Mouse (Mus musculus) erythroblast, adult 5-6 weeks (primary cell): ENCODE data around the gene Amdhd1. TPM values are rescaled to one million over a fixed set of nuclear protein-coding genes. Genes with fewer than 3 reads are reported as not detected.
"Not testable (repeated sequence)": the region's sequence is repeated elsewhere in the genome, so short reads cannot be mapped to it uniquely, and the experiment has no call there.

ENCODE experiments used
- ATAC-seq: replicated peaks from 2 replicates; pipeline ENCODE4 v1.8.0; 2016; ENCODE audit warnings: moderate number of reproducible peaks, mild to moderate bottlenecking, moderate TSS enrichment, inconsistent platforms; ENCODE audit not compliant: poor library complexity, low FRiP score, severe bottlenecking
- total RNA-seq, 2 experiments: library from RNA; stranded (forward) in 1 of 2; stranded (reverse) in 1 of 2; fragments of 150-400 nt in 1 of 2; fragments of 200-764, 138-1000 nt in 1 of 2; gene quantifications; 2 replicates each; pipeline versions ENCODE4 v1.2.3 to v1.2.4; 2015 to 2017; ENCODE audit warnings: low replicate concordance in 2 of 2

Amdhd1 gene
- total RNA-seq (2015; ENCODE audit: low replicate concordance) (not detected in 2 replicates), total RNA-seq (2017; ENCODE audit: low replicate concordance) (not detected in 2 replicates)

DNA sequence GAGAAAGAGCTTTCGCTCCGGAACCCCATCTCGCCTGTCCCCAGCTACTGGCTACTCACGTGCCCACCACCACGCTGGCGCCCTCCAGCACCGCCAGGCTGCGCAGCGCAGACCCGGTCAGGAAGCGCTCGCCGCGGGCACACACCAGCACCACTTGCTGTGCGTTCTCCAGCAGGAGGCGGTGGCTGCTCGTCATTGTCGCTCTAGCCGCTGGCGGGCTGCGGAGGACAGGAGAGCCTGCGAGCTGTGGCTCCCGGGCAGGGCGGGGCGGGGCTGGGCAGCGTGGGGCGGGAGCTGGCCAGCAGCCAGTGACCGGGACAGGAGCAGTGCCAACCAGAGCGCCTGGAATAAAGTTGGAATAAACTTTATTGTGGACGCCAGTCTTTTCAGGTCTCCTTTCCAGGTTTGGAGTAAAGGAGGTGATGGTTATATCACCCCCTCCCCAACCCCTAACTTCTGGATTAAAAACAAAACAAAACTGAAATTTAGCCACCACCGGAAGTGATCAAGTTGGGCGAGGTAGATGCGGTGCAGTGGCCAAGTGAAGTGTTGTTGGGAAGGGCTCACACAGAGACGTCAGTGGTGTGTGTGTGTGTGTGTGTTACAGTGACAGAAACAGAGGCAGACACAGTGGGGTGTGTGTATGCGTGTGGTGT is at the start of gene Amdhd1:
TSS of gene Amdhd1 (minus strand) at position 259 of the 656 bp plus-strand sequence.
- peak; percentile 97 for ATAC-seq

DNA sequence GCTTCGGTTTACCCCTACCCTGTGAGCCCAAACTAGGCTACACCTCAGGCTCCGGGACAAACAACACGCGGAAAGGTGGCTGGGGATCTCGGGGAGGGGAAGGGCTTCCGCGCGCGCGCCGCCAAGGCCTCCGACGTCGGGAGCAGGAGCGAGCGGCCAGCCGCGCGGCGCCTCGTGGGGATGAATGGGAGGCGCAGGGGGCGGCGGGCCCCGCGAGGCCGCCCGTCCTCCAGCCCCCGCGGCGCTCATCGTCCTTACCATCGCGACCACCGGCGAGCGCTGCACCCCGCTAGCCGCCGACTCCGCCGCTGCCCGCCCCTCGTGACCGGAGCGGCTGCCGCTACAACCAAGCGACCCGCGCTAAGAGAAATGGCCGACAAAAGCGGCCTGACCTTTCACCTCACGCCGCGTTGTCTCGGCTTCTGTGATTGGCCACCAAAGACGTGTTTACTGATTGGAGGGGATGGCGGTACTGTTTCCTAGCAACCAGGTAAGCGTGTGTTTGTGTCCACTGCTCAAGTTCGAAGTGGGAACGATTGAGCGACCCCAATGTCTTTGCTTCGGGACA is 49.5 kb upstream of the Amdhd1 start, which contains the start of gene Snrpf:
TSS of gene Snrpf (minus strand) at position 426 of the 568 bp plus-strand sequence.
- peak; percentile 92 for ATAC-seq

DNA sequence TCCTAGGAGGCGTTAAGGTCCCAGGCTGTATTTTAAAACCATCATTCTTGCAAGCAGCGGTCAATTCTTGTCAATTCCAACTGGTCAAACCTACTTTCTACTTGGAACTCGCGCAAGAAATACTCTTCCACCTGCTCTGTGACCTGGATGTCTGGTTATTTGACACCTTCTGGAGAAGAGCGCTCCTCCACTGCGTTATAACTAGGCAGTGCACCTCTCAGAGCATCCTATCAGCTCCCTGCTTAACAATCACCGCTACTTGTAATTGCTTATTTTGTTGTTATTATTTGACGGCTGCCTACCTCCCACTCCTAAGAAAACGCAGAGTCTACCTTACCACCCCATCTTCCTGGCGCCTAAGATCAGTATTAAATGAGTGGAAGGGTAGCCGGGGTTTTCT is 49.0 kb upstream of the Amdhd1 start:
- ATAC-seq, result no peak

DNA sequence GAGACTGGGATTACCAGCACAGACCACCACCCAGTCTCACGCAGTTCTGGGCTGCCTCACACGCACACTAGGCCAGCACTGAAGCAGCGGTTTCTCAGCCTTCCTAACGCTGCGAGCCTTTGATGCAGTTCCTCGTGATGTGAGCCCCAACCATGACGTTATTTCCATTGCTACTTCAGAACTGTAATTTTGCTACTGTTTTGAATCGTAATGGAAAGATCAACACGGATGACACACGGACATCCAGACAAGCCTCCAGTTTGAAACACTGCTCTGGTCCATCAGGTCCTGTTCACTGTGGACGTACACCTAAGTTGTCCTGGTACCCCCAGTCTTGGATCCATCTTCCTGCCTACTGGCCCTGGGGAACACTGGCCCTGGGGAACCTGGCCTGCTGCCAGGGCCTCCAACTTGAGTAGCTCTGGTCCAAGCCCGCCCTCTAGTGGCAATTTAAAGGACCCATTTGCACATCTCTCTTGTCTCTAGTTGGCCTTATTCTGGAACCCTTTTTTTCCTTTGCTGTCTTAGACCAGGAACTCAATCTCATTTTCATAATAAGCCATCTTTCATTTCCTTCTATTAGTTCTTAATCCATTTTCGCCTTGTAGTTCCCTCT is 37.5 kb upstream of the Amdhd1 start:
- peak; percentile 77; the same call in 1 of the 2 replicates for ATAC-seq

DNA sequence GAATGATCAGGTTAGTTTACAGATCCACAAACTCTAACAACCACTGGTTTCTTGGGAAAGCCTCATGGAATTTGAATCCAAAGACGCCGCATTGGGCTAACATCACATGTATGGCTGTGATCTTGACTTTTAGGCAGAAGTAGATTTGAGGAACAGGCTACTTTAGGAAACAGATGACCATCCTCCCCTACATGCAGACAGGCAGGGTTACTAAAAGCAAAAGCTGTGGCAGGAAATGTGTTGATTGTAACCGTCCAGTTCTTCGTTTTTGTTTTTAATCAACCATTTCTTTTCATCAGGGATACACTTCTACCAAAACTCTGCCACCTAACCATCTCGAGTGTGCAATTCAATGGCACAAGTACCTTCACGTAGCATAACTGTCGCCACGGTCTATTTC is 36.1 kb upstream of the Amdhd1 start:
- no peak for ATAC-seq

DNA sequence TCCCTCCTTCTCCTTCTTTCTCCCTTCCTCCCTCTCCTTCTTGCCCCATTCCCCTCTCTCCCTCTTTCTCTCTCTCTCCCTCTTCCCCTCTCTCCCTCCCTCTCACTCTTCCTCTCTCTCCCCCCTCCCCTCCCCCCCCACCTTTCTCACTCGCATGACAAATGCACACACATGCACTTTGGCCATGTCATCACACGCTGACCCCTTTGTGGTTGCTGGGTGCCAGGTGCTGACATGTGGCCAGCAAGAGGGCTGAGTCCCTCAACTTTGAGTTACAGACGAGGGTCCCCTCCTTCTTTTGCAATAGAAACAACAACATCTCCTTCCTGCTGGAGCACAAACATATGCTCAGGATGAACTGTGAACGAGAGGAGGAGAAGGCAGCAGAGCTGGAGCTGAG is 35.1 kb upstream of the Amdhd1 start:
- ATAC-seq, result no peak

DNA sequence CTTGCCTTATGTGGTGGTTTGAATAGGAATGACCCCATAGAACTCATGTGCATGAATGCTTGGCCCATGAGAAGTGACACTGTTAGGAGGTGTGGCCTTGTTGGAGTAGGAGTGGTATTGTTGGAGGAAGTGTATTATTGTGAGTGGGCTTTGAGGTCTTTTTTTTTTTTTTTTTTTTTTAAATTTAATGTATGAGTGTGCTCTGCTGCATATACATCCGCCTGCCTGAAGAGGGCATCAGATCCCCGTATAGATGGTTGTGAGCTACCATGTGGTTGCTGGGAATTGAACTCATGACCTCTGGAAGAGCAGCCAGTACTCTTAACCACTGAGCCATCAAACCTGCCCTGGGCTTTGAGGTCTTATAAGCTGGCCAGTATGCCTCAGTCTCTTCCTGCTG is 32.4 kb upstream of the Amdhd1 start:
- ATAC-seq, result no peak

DNA sequence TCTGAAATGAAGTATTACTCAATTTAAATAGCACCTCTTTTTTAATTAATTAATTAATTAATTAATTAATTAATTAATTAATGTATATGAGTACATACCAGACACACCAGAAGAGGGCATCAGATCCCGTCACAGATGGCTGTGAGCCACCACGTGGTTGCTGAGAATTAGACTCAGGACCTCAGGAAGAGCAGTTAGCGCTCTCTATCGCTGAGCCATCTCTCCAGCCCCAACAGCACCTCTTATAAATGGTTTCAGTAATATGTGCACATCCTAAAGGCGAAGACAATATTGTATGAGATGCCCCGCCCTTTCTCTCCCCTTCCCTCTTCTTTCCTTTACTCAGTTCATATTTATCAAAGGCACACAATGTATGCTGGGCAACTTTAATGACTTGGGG is 28.8 kb upstream of the Amdhd1 start:
- no peak for ATAC-seq

DNA sequence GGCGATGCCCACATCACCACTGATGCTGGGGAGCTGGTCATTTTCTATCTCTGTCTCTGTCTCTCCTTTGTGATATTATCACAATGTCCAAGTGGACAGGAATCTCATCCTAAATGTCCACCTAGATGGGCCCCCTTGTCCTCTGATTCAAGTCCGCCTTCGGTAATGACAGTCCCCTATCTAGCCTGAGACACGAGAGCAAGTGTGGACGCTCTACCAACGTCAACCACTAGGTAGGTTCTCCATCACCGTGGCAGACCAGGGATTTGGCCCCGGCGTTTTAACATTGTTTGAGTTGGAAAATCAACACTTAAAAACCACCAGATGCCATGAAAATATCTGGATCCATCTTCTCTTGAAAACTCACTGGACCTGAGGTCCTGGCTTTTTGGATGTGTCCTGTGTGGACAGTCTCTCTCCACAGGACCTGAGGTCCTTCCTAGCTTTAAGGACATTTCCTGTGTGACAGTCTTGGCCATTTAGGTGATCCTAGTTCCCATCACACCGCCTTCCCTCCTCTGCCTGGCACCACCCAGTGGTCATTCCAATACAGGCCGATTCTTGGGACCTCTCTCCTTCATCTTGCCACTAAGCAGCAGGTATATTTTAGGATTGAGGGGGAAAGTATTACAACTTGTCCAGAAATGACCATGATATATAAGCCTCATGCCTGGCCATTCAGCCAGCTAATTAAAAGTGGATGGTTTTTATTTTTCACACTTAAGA is 28.2 kb upstream of the Amdhd1 start:
- no peak for ATAC-seq

DNA sequence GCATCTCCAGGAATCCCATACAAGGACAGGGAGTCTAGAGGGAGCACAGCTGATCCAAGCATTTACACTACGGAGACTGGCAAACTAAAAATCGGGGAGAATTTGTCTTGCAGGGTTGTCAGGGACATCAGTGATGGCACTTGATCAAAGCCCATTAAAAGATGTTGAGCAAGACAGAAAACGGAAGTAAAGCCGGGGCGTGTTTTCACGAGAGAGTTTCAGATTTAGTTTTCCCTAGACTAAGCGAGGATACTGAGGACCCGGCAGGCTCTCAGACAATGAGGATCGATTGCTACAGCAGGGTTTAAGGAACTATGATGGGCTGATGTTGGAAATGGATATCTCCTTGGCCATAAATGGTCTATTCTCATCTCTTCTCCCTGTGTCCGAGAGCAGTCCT is 27.2 kb upstream of the Amdhd1 start:
- no peak for ATAC-seq

DNA sequence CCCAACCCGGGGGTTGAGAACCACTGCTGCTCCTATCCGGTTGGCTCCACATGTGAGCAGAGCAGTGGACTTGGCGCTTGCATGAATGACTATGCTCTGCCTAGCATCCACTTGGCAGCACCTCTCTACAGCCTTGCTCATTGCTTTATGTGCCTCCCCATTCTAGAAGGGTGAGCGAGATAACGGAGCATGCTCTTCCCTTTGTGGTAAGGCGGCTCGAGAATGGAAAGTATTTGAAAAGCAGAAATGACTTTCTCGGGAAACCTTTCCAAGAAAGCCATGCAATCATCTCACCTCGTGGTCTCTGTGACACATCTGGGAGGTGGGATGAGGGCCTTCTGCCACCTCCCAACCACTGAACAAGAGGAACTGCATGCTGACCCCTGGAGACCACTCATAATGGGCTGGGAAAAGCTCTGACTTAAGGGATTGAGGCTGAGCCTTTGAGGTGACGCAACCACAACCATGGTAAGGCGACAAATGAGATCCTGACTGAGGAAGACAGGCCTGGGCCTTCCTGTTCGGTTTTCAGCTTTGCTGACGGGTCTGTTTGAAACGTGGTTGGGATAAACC is 24.8 kb upstream of the Amdhd1 start:
- no peak for ATAC-seq

DNA sequence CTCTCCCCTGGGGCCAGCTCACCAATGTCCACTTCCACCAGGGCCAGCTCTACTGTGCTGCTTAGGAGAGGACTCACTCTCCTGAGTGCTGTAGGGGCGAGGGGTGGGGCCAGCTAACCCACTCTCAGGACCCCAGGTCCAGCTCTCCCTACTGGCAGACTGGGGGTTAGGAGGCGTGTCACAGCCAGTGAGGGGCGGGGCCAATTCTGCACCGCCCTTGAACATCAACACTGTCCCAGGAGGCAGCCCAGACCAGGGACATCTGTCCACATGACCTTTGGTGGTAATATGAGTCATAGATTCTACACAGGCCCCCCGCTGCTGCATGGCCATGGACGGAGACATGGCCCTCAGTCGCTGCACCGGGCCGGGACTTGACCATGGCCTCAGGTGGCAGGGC is 20.0 kb upstream of the Amdhd1 start:
- no peak for ATAC-seq

DNA sequence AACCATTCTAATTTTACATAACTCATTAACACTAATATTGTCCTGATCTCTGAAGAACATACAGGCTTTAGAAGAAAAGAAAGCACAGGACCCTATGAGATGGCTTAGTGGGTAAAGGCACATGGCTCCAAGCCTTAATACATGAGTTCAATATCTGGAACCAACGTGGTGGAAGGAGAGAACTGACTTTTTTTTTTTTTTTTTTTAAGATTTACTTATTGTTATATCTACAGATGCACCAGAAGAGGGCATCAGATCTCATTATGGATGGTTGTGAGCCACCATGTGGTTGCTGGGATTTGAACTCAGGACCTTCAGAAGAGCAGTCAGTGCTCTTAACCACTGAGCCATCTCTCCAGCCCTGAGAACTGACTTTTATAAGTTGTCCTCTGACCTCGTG is 18.1 kb upstream of the Amdhd1 start:
- not testable (repeated sequence) for ATAC-seq

DNA sequence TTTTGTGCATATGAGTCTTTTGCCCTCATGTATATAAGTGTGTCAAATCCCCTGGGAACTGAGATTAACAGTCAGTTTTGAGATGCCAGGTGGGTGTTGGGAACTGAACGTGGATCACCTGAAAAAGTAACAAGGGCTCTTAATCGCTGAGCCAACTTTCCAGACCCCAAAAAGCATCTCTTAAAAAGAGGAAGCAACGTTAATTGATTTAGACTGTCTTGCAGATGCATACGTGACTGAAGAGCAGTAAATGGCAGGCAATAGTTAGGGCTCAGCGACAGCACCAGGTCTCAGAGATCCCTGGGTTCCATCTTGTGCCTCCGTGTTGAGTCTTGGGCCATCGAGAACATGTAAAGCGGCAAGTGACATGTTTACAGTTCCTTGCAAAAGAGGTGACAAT is 12.8 kb upstream of the Amdhd1 start:
- no peak for ATAC-seq

DNA sequence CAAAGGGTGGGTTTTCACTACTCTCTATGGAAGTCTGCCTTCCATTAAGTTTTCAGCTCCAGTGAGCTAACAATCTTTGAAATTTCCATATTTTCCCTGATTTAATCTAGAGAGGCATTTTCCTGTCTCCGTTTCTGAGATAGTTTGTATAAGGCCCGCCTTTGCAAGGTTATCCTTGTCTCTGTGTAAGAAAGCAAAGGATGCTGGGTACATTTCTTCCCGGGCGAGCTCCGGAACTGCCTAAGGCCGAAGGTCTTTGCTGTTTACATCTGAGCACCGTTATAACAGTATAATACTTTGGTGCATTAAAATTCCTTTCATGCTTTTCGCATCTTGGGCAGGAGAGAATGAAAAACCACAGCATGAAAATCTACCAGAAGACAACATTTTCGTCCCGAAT is 10.0 kb upstream of the Amdhd1 start:
- ATAC-seq, result no peak

DNA sequence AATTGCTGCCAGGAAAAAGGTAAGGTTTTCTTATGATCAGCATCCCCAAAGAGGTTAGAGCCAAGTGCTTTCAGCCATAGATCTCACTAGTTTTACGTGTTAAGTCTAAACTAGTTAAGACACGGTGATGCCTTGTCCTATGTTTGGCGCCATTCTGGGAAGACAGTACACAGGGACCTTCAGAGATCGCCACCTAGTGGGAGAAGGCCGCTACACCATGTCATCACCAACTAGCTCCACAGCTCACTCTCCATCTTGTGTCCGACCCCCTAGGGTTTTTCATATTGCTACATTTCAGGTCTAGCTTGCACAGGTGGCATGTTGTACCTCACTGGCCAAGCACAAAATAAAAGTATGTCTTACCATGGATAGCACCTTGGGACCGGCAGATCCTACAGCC is 9.2 kb upstream of the Amdhd1 start:
- peak; percentile 89 for ATAC-seq

DNA sequence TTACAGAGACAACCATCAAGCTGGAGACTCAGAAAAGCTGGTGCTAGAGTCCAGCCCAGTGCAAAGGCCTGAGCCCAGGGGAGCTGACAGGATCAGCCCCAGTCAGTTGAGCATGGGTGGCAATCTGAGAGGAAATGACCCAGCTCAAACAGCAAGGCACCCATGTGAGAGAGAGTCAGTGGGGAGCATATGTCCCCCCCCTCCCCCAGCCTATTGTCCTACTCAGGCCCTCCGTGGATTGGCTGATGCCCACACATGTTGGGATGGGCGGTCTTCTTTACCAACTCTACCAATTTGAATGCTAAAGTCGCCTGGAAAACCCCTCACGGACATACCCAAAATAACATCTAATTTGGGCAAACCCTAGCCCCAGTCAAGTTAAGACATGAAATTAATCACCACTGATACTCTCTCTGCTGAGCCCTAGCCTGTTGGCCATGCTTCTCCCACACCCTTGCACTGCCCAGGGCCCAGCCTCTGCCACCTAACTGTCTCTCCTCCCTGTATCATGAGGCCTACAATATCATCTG is 8.0 kb upstream of the Amdhd1 start:
- ATAC-seq, result no peak

DNA sequence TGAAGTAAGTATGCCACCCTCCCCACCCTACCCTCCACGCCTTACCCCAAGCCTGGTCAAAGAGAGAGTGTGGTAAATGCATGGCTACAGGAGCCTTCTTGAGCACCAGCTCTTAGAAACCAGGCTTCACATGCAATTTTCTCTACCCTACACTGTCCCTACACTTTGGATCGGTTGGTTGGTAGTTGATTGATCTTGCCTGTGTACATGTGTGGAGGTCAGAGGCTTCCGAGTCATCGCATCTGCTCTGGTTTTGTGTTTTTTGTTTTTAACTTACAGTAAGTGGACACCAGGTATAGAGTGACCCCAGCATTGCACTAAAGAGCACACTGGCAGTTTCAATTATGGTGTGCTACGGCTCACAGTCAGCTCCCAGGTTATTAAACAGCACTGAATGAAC is 4.3 kb upstream of the Amdhd1 start:
- ATAC-seq, result no peak

DNA sequence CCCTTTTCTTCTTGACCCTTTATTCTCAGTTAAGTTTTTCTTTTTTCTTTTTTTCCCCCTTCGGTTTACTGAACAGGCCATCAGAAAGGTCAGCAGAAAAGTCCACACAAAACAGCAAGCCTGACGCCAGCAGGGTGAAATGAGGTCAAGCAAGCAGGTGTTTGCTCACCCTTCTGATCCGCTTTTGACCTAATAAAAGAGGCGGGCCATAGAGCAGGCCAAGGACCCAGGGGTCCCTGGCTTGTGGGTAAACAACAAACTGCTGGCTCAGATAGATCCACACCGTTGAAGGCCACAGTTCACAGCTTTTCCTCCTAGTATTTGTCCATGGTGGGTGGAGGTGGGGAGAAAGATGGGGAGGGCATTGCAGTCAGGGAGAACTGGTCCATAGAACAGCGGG is 3.3 kb upstream of the Amdhd1 start:
- no peak for ATAC-seq

DNA sequence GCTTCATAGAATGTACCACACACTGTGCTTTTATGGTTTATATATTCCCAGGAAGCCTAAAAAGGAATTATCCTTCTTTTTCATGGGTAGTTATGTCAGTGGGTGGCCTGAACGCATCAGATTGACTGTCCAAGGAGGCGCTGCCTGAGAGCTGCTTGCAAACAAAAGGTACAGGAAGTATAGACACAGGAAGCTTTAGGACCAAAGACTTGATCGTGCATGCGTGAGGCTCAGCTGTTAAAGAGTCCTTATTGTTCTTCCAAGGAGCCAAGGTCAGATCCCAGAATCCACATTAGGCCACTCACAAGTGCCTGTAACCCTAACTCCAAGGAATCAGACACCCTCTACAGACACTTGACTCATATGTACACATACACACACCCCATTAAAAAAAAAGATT is 2.5 kb upstream of the Amdhd1 start:
- ATAC-seq, result no peak
